Mouse (Mus musculus): ENCODE data around the gene Traf3ip2. TPM values are rescaled to one million over a fixed set of nuclear protein-coding genes. Genes with fewer than 3 reads are reported as not detected.

Traf3ip2 gene
- polyA plus RNA-seq, 1 experiment from 2014 or later, result 12.5 TPM

GRCm38 (mm10) chr10:39658901-39659410 is 46.2 kb downstream of the Traf3ip2 start:
- 14% methylated on average over 5 of the region's 5 CpGs for WGBS
- peak; percentile 15; the same call in 1 of the 2 replicates for ATAC-seq (replicated peaks; ENCODE audit: insufficient number of reproducible peaks, low FRiP score, low TSS enrichment, low read depth)
- H3K4me2 ChIP-seq (ENCODE audit: low read depth, low read length), result no peak overlapping the region

GRCm38 (mm10) chr10:39659411-39660268 is 46.9 kb downstream of the Traf3ip2 start:
- H3K27ac ChIP-seq (replicated peaks; ENCODE audit: low read depth, low read length), result peak overlapping the region; percentile 37
- no peaks in the 10 kb centered on the region for H3K36me3 ChIP-seq (replicated peaks; ENCODE audit: control insufficient read depth, insufficient read depth, low read depth, low read length)
- H3K4me3 ChIP-seq (ENCODE audit: low read depth, low read length), result no peak overlapping the region
- H3K9ac ChIP-seq (replicated peaks; ENCODE audit: low read length), result peak overlapping the region; percentile 28
- ATAC-seq (replicated peaks; ENCODE audit: insufficient number of reproducible peaks, low FRiP score, low TSS enrichment, low read depth), result peak; percentile 86
- DNase-seq (ENCODE audit: low spot score), result peak; percentile 72
- 8% methylated on average over 11 of the region's 11 CpGs for WGBS
- no peak overlapping the region for H3K4me2 ChIP-seq (ENCODE audit: low read depth, low read length)
- H3K27me3 ChIP-seq (ENCODE audit: control insufficient read depth, insufficient read depth, low read length), result no peaks in the 10 kb centered on the region
- H3K4me1 ChIP-seq (ENCODE audit: control insufficient read depth, insufficient read depth, low read length), result peaks cover 15% of the 10 kb centered on the region
- no peaks in the 10 kb centered on the region for H3K9me3 ChIP-seq (replicated peaks; ENCODE audit: control insufficient read depth, low read length)

More at GRCm38 (mm10) chr10:39658901-39659410, 46.2 kb downstream of the Traf3ip2 start:
- H3K9me3 ChIP-seq (replicated peaks; ENCODE audit: control insufficient read depth, low read length), result no peaks in the 10 kb centered on the region
- DNase-seq (ENCODE audit: low spot score), result no peak
- peak overlapping the region; percentile 37 for H3K27ac ChIP-seq (replicated peaks; ENCODE audit: low read depth, low read length)
- no peaks in the 10 kb centered on the region for H3K27me3 ChIP-seq (ENCODE audit: control insufficient read depth, insufficient read depth, low read length)
- H3K4me1 ChIP-seq (ENCODE audit: control insufficient read depth, insufficient read depth, low read length), result peaks cover 16% of the 10 kb centered on the region
- no peak overlapping the region for H3K9ac ChIP-seq (replicated peaks; ENCODE audit: low read length)
- no peak overlapping the region for H3K4me3 ChIP-seq (ENCODE audit: low read depth, low read length)
- H3K36me3 ChIP-seq (replicated peaks; ENCODE audit: control insufficient read depth, insufficient read depth, low read depth, low read length), result no peaks in the 10 kb centered on the region

GRCm38 (mm10) chr10:39660269-39660655 is 47.5 kb downstream of the Traf3ip2 start:
- Histone ChIP-seq H3K36me3 (replicated peaks; ENCODE audit: control insufficient read depth, insufficient read depth, low read depth, low read length) (no peaks in the 10 kb centered on the region), H3K9me3 (replicated peaks; ENCODE audit: control insufficient read depth, low read length) (no peaks in the 10 kb centered on the region), H3K9ac (replicated peaks; ENCODE audit: low read length) (no peak overlapping the region; the same call in 1 of the 2 replicates), H3K27me3 (ENCODE audit: control insufficient read depth, insufficient read depth, low read length) (no peaks in the 10 kb centered on the region), H3K27ac (replicated peaks; ENCODE audit: low read depth, low read length) (peak overlapping the region; percentile 37), H3K4me3 (ENCODE audit: low read depth, low read length) (no peak overlapping the region), H3K4me2 (ENCODE audit: low read depth, low read length) (no peak overlapping the region), H3K4me1 (ENCODE audit: control insufficient read depth, insufficient read depth, low read length) (peaks cover 15% of the 10 kb centered on the region)
- ATAC-seq (replicated peaks; ENCODE audit: insufficient number of reproducible peaks, low FRiP score, low TSS enrichment, low read depth) (no peak), DNase-seq (ENCODE audit: low spot score) (peak; percentile 59)
- 43% methylated on average over 3 of the region's 3 CpGs for WGBS

GRCm38 (mm10) chr10:39660698-39661097 is 48.0 kb downstream of the Traf3ip2 start:
- no peak overlapping the region for H3K4me3 ChIP-seq (ENCODE audit: low read depth, low read length)
- no peaks in the 10 kb centered on the region for H3K27me3 ChIP-seq (ENCODE audit: control insufficient read depth, insufficient read depth, low read length)
- H3K36me3 ChIP-seq (replicated peaks; ENCODE audit: control insufficient read depth, insufficient read depth, low read depth, low read length), result no peaks in the 10 kb centered on the region
- no peak overlapping the region for H3K9ac ChIP-seq (replicated peaks; ENCODE audit: low read length)
- ATAC-seq (replicated peaks; ENCODE audit: insufficient number of reproducible peaks, low FRiP score, low TSS enrichment, low read depth) (no peak), DNase-seq (ENCODE audit: low spot score) (no peak)
- 44% methylated on average over 5 of the region's 5 CpGs for WGBS
- H3K27ac ChIP-seq (replicated peaks; ENCODE audit: low read depth, low read length), result 0 out of 2 replicates have a peak overlapping the region, but pooled peaks have one; percentile 37
- H3K4me1 ChIP-seq (ENCODE audit: control insufficient read depth, insufficient read depth, low read length), result peaks cover 15% of the 10 kb centered on the region
- H3K9me3 ChIP-seq (replicated peaks; ENCODE audit: control insufficient read depth, low read length), result no peaks in the 10 kb centered on the region
- no peak overlapping the region for H3K4me2 ChIP-seq (ENCODE audit: low read depth, low read length)

GRCm38 (mm10) chr10:39665071-39665502 is 52.4 kb downstream of the Traf3ip2 start:
- WGBS, result 85% methylated on average over 4 of the region's 4 CpGs
- no peaks in the 10 kb centered on the region for H3K27me3 ChIP-seq (ENCODE audit: control insufficient read depth, insufficient read depth, low read length)
- DNase-seq (ENCODE audit: low spot score) (no peak), ATAC-seq (replicated peaks; ENCODE audit: insufficient number of reproducible peaks, low FRiP score, low TSS enrichment, low read depth) (no peak)
- no peak overlapping the region for H3K4me2 ChIP-seq (ENCODE audit: low read depth, low read length)
- no peak overlapping the region for H3K4me3 ChIP-seq (ENCODE audit: low read depth, low read length)
- H3K27ac ChIP-seq (replicated peaks; ENCODE audit: low read depth, low read length), result no peak overlapping the region
- no peak overlapping the region for H3K9ac ChIP-seq (replicated peaks; ENCODE audit: low read length)
- peaks cover 6% of the 10 kb centered on the region for H3K4me1 ChIP-seq (ENCODE audit: control insufficient read depth, insufficient read depth, low read length)
- no peaks in the 10 kb centered on the region for H3K36me3 ChIP-seq (replicated peaks; ENCODE audit: control insufficient read depth, insufficient read depth, low read depth, low read length)
- no peaks in the 10 kb centered on the region for H3K9me3 ChIP-seq (replicated peaks; ENCODE audit: control insufficient read depth, low read length)

- WGBS, result 46% methylated on average over 3 of the region's 3 CpGs
- H3K4me3 ChIP-seq (ENCODE audit: low read depth, low read length), result no peak overlapping the region
- H3K9ac ChIP-seq (replicated peaks; ENCODE audit: low read length), result no peak overlapping the region
- ATAC-seq (replicated peaks; ENCODE audit: insufficient number of reproducible peaks, low FRiP score, low TSS enrichment, low read depth), result no peak
- H3K27ac ChIP-seq (replicated peaks; ENCODE audit: low read depth, low read length), result no peak overlapping the region
- no peak for DNase-seq (ENCODE audit: low spot score)
- H3K4me1 ChIP-seq (ENCODE audit: control insufficient read depth, insufficient read depth, low read length), result no peaks in the 10 kb centered on the region
- H3K36me3 ChIP-seq (replicated peaks; ENCODE audit: control insufficient read depth, insufficient read depth, low read depth, low read length), result no peaks in the 10 kb centered on the region
- H3K4me2 ChIP-seq (ENCODE audit: low read depth, low read length), result no peak overlapping the region
- H3K27me3 ChIP-seq (ENCODE audit: control insufficient read depth, insufficient read depth, low read length), result no peaks in the 10 kb centered on the region
- no peaks in the 10 kb centered on the region for H3K9me3 ChIP-seq (replicated peaks; ENCODE audit: control insufficient read depth, low read length)
These were observed 53.3 kb downstream of the Traf3ip2 start for GRCm38 (mm10) chr10:39666027-39666426.

- Histone ChIP-seq H3K9me3 (replicated peaks; ENCODE audit: control insufficient read depth, low read length) (no peaks in the 10 kb centered on the region), H3K27me3 (ENCODE audit: control insufficient read depth, insufficient read depth, low read length) (no peaks in the 10 kb centered on the region), H3K9ac (replicated peaks; ENCODE audit: low read length) (no peak overlapping the region), H3K4me3 (ENCODE audit: low read depth, low read length) (no peak overlapping the region), H3K4me2 (ENCODE audit: low read depth, low read length) (no peak overlapping the region), H3K36me3 (replicated peaks; ENCODE audit: control insufficient read depth, insufficient read depth, low read depth, low read length) (no peaks in the 10 kb centered on the region), H3K27ac (replicated peaks; ENCODE audit: low read depth, low read length) (no peak overlapping the region), H3K4me1 (ENCODE audit: control insufficient read depth, insufficient read depth, low read length) (peaks cover 11% of the 10 kb centered on the region)
- DNase-seq (ENCODE audit: low spot score), result no peak
- whole genome bisulfite sequencing, result 76% methylated on average over 1 of the region's 1 CpGs
- no peak for ATAC-seq (replicated peaks; ENCODE audit: insufficient number of reproducible peaks, low FRiP score, low TSS enrichment, low read depth)
These were observed 58.7 kb downstream of the Traf3ip2 start for GRCm38 (mm10) chr10:39671451-39671850.

GRCm38 (mm10) chr10:39672547-39673051 is 59.9 kb downstream of the Traf3ip2 start:
- peak; percentile 88 for ATAC-seq (replicated peaks; ENCODE audit: insufficient number of reproducible peaks, low FRiP score, low TSS enrichment, low read depth)

More at GRCm38 (mm10) chr10:39672547-39673051, 59.9 kb downstream of the Traf3ip2 start:
- Histone ChIP-seq H3K4me1 (ENCODE audit: control insufficient read depth, insufficient read depth, low read length) (peaks cover 11% of the 10 kb centered on the region), H3K36me3 (replicated peaks; ENCODE audit: control insufficient read depth, insufficient read depth, low read depth, low read length) (no peaks in the 10 kb centered on the region), H3K9me3 (replicated peaks; ENCODE audit: control insufficient read depth, low read length) (no peaks in the 10 kb centered on the region), H3K4me3 (ENCODE audit: low read depth, low read length) (no peak overlapping the region), H3K4me2 (ENCODE audit: low read depth, low read length) (no peak overlapping the region), H3K27me3 (ENCODE audit: control insufficient read depth, insufficient read depth, low read length) (no peaks in the 10 kb centered on the region), H3K9ac (replicated peaks; ENCODE audit: low read length) (no peak overlapping the region; the same call in 1 of the 2 replicates), H3K27ac (replicated peaks; ENCODE audit: low read depth, low read length) (no peak overlapping the region)
- 6% methylated on average over 4 of the region's 4 CpGs for WGBS
- peak; percentile 77 for DNase-seq (ENCODE audit: low spot score)

Data from embryonic facial prominence, embryonic 11.5 days (tissue).